Mouse (Mus musculus) E14TG2a.4 (cell line): ENCODE measurements around the gene Gm20388.

ENCODE experiments used
- H3K27me3 ChIP-seq: 2 replicates; pipeline ENCODE4 v1.6.1; 2014; ENCODE audit warnings: low read length, control low read depth; ENCODE audit not compliant: insufficient read depth
- H3K36me3 ChIP-seq: 2 replicates; pipeline ENCODE4 v1.6.1; 2014; ENCODE audit warnings: low read length, control low read depth; ENCODE audit not compliant: insufficient read depth
- H3K4me1 ChIP-seq: replicated peaks from 2 replicates; pipeline ENCODE4 v1.6.1; 2014; ENCODE audit warnings: low read depth, low read length, control low read depth
- H3K4me3 ChIP-seq: replicated peaks from 2 replicates; pipeline ENCODE4 v1.5.1; 2014; ENCODE audit warnings: mild to moderate bottlenecking, low read length
- H3K9me3 ChIP-seq: 2 replicates; pipeline ENCODE4 v1.6.1; 2014; ENCODE audit warnings: low read length, control low read depth
- CTCF ChIP-seq: conservative IDR thresholded peaks from 2 replicates; pipeline ENCODE4 v1.5.1; 2014; ENCODE audit warnings: low read length
- NANOG ChIP-seq: IDR thresholded peaks from 2 replicates; pipeline ENCODE4 v1.6.1; 2014; ENCODE audit warnings: borderline replicate concordance, low read length, mixed read lengths
- POU5F1 ChIP-seq: IDR thresholded peaks from 2 replicates; pipeline ENCODE4 v1.6.1; 2014; ENCODE audit warnings: low read length, borderline replicate concordance

Gm20388 gene

DNA sequence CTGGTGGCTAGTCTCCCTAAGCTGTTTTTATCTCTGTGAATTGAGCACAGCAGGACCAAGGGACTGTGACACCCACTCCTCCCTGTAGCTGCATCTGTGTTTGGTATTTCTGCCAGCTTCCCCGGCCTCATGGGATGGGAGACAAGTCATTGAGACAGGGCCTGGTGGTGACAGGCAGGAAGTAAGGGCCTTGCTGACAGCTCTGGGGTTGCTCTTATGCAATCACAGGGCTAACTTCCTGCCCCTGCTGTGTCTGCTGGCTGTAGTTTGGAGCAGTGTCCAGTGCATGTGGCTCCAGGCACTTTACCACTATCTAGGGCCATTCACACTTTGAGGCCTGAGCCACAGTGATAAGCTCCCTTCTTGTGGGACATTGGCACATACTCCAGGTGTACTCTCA lies 130.2 kb downstream of the Gm20388 start:
- H3K4me1 ChIP-seq, result peaks cover 21% of the 10 kb centered on the region
- peaks cover 2% of the 10 kb centered on the region; the same call in 1 of the 2 replicates for H3K27me3 ChIP-seq
- no peak for TF ChIP-seq NANOG
- no peak for TF ChIP-seq CTCF
- TF ChIP-seq POU5F1, result no peak
- H3K4me3 ChIP-seq, result no peak overlapping the region
- H3K9me3 ChIP-seq, result no peaks in the 10 kb centered on the region
- no peaks in the 10 kb centered on the region for H3K36me3 ChIP-seq

DNA sequence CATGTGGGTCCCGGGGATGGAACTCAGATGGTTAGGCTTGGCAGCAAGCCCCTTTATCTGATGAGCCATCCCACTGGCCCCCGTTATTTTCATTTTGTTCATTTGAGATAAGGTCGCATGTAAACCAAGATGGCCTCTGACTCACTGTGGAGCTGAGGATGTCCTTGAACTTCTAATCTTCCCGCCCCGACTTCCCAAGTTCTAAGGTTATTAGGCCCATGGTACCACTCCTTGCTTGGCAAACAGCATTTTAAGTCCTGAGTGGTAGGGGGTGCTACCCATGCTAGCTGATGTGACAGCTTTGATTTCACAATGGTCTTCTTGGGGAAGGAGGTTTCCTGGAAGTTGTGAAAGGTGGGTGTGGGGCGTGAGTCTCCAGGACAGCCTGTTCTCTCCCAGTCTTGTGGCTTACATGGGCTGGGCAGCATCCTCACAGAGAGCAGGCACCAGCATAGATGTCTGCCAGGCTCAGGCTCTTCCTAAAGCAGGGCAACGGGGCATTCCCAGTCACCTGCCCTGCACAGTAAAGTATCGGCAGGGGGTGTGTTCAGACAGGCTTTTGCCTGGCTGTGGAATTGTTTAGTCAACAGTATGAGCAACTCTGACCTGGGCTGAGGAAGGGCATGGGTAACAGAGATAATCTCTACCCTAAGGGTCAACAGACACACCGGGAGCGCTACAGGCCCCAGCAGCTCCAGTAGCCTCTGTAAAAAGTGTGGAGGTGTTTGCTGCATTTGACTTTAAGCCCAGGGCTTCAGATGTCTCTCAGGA lies 132.1 kb downstream of the Gm20388 start:
- no peaks in the 10 kb centered on the region for H3K27me3 ChIP-seq
- H3K9me3 ChIP-seq, result no peaks in the 10 kb centered on the region
- H3K4me3 ChIP-seq, result no peak overlapping the region
- TF ChIP-seq CTCF (no peak), NANOG (no peak), POU5F1 (no peak)
- H3K4me1 ChIP-seq, result peaks cover 14% of the 10 kb centered on the region; the same call in 1 of the 2 replicates
- H3K36me3 ChIP-seq, result no peaks in the 10 kb centered on the region

- H3K36me3 ChIP-seq, result no peaks in the 10 kb centered on the region
- no peaks in the 10 kb centered on the region; the same call in 1 of the 2 replicates for H3K4me1 ChIP-seq
- TF ChIP-seq POU5F1 (no peak), NANOG (no peak), CTCF (no peak)
- H3K9me3 ChIP-seq, result no peaks in the 10 kb centered on the region
- no peak overlapping the region for H3K4me3 ChIP-seq
- no peaks in the 10 kb centered on the region for H3K27me3 ChIP-seq
These were observed 134.3 kb downstream of the Gm20388 start for GRCm38 (mm10) chr8:120044907-120045306.

GRCm38 (mm10) chr8:120045471-120045870 lies 134.8 kb downstream of the Gm20388 start:
- Histone ChIP-seq H3K36me3 (no peaks in the 10 kb centered on the region), H3K4me1 (no peaks in the 10 kb centered on the region; the same call in 1 of the 2 replicates), H3K9me3 (no peaks in the 10 kb centered on the region), H3K4me3 (no peak overlapping the region), H3K27me3 (no peaks in the 10 kb centered on the region)
- TF ChIP-seq NANOG (no peak), CTCF (no peak), POU5F1 (no peak)

DNA sequence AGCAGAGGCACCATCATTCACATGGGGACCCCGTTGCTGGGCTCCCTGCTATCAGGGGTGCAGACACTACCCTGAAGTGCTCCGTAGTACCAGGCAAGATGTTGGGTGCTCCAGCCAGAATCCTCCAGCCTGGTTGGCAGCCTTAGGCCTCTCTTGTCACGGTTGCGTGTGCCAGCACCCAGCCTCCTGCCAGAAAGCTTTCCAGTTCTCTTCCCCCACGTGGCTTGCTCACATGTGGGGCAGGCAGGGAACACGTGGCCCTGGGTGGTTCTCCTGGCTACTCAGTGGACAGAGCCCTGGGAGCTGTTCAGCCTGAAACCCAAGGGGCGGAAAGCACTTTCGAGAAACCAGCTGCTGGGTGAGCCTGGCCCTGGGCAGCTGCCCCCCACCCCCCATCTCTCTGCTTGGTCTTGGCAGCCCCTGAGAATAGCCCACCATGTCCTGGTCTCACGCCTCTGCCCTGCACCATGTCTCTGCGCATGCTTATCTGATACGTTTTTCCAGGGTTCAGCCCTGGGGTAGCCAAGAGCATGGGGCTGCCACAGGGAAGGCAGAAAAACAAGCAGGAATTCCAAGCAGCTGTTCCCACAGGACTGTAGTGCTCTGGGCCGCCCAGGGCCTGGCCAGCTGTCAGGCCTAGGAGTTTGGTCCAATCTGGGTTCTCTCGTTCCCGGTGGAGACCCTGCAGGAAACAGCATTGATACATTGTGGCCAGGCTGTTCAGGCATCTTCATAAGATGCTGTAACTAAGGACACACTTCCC lies 135.8 kb downstream of the Gm20388 start:
- Histone ChIP-seq H3K36me3 (no peaks in the 10 kb centered on the region), H3K4me1 (no peaks in the 10 kb centered on the region; the same call in 1 of the 2 replicates), H3K4me3 (no peak overlapping the region), H3K9me3 (no peaks in the 10 kb centered on the region), H3K27me3 (no peaks in the 10 kb centered on the region)
- TF ChIP-seq NANOG, result no peak

GRCm38 (mm10) chr8:120049949-120050348 lies 139.3 kb downstream of the Gm20388 start:
- Histone ChIP-seq H3K4me3 (no peak overlapping the region), H3K27me3 (no peaks in the 10 kb centered on the region), H3K36me3 (no peaks in the 10 kb centered on the region), H3K9me3 (no peaks in the 10 kb centered on the region), H3K4me1 (no peaks in the 10 kb centered on the region)
- TF ChIP-seq CTCF (no peak), POU5F1 (no peak), NANOG (no peak)

DNA sequence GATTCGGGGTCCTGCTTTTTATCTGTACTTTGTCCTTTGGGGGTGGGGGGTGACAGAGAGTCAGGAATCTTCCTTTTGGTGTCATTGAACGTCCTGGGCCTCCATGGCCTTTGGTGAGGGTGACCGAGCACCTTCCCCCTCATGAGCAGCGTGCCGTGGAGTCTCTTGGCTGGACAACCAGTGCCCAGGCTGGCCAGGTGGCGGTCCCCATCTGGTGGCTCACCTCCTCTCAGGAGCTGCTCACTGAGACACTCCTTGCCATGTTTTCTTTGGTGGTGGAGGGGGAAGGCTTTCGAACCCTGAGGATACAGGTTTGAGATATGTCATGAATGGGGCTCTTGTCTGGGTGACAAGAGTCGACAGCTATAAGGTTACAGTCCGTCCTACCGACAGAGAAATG lies 139.7 kb downstream of the Gm20388 start:
- TF ChIP-seq NANOG (no peak), CTCF (no peak), POU5F1 (no peak)
- H3K27me3 ChIP-seq, result 0 out of 2 replicates have a peak, but pooled peaks cover 2% of the 10 kb centered on the region
- no peaks in the 10 kb centered on the region for H3K36me3 ChIP-seq
- no peaks in the 10 kb centered on the region for H3K4me1 ChIP-seq
- H3K4me3 ChIP-seq, result no peak overlapping the region
- no peaks in the 10 kb centered on the region for H3K9me3 ChIP-seq

DNA sequence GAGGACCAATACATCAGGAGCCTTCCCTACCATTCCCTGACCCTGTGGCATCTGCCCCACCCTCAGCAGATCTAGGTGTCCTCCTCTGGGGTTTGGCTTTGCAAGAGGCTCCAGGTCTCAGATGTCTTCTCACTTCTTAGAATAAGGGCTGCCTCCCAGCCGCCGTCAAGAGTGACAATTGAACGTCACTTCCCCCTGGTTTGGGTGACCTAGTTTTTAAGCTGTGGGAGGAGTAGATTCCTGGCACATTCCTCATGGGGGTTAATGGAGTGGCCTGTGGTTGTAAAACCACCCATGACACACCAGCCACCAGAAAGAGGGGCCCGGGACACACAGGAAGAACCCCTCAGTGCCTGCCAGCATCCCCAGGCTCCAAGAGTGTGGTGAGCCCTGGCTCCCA lies 140.4 kb downstream of the Gm20388 start:
- TF ChIP-seq CTCF, result no peak
- TF ChIP-seq POU5F1, result no peak
- no peak for TF ChIP-seq NANOG
- Histone ChIP-seq H3K4me3 (no peak overlapping the region), H3K4me1 (no peaks in the 10 kb centered on the region), H3K9me3 (no peaks in the 10 kb centered on the region), H3K27me3 (0 out of 2 replicates have a peak, but pooled peaks cover 2% of the 10 kb centered on the region), H3K36me3 (no peaks in the 10 kb centered on the region)
